Mouse (Mus musculus) common myeloid progenitor, adult 5-6 weeks (primary cell): ENCODE results near the gene Rtl8a. TPM values are rescaled to one million over a fixed set of nuclear protein-coding genes. Genes with fewer than 3 reads are reported as not detected.
"Not testable (repeated sequence)": the region's sequence is repeated elsewhere in the genome, so short reads cannot be mapped to it uniquely, and the experiment has no call there.

Source experiments
- ATAC-seq: replicated peaks from 2 replicates; pipeline ENCODE4 v1.8.0; 2016; ENCODE audit warnings: low read depth, mild to moderate bottlenecking, moderate TSS enrichment, inconsistent platforms; ENCODE audit not compliant: poor library complexity, severe bottlenecking
- total RNA-seq: library from RNA; stranded (forward); fragments of 200-1000, 187-1606 nt; gene quantifications from 2 replicates; pipeline ENCODE4 v1.2.3, GENCODE M21; 2017

Gene Rtl8a
- 4.4 TPM in 1 of 2 replicates, not detected in the other for total RNA-seq

DNA sequence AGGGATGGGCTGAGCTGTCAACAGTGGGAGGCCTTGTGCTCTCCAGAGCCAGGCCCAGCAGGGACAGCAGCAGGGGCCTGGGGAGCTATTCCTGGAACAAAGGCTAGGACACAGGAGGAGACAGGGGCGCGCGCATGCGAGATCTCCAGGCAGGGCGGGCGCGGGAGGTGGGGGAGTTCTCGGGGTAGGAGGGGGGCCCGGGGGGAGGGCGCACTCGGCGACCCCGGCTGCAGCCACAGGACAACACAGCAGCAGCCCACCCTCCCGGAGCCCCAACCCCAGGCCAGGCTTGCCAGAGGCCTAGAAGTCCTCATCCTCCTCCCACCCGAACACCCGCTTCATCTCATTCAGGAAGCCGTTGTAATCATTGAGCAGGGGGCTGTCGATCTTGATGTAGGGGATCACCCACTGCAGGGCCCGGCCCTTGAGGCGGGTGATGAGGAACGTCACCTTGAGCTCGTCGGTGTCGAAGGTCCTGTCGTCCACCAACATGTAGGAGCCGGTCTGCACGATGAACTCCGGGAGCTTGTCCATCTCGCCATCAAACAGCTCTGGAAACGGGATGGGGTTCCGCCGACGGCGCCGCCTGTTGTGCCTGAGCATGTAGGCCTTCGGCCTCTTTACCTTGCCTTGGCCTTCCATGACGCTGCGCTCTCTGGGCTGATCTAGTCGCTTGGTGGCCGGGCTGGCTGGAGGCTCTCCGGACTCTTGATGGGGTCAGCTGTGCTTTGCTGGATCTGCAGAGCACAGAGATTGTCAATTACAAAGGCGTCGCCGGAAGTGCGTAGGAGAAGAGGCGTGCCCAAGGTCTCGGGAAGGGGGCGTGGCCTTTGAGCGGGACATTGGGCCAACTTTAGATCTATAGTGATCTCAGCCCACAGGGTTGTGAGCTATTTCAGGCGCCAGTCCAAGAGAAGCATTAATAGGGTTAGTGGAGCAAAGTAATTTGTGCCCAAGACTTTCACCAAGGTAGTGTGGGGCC lies at the start of gene Rtl8a:
Gene Rtl8a (minus strand): TSS at position 703 of the 982 bp plus-strand sequence.
- peak; percentile 99 for ATAC-seq

DNA sequence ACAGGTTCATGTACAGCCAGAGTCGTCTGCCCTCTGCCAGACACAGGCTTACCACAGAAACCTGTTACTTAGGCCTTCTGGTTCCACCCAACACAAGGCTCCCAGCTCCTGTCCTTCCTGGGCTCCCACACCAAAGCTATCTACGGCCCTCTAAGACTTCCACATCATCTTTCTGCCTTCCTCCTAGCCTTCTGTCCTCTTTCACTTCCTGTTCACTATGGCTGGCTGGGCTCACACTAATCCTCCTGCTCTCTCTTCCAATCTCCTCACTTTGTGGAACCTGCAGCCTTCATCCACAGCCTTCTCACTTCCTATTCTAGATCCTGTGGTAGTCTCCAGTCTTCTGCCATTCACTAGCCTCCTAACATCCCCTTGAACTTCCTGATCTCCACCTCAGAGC lies 49.7 kb upstream of the Rtl8a start:
- 0 out of 2 replicates have a peak, but pooled peaks have one; percentile 42 for ATAC-seq

DNA sequence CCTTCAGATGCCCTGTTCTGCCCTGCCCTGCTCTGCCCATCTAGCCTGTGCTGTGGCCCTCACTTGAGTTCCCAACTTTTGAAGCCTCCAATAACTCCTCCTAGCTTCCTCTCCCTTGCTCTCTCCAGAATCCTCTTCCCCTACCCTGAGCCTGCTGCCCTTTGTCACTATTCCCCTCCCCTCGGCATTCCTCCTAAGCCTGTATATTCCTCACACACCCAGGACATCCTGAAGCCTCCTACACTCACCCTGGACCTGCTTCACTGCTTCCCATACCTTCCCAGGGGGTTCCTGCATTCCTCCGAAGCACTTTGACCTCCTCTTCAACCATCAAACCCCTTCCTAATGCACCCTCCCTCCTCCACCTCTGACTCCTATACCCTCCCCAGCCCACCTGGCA lies 48.6 kb upstream of the Rtl8a start:
- ATAC-seq = no peak

DNA sequence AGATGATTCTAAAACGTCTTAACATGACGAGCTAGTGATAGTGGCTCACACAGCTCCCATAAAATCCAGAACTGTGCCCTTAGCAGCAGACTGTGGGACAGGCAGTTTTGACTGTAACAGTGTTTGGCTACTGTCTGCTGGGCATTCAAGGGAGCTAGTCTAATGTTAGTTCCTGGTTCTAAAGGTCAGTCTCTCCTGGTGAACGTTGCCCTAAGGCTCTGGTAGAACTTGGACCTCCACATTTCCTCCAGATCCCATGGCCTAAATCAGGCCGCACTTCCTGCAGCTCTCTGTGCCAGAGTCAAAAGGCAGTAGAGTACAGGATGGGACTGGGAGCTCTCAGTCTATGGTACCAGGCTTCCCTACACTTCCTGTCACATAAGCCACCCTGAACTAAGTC lies 41.2 kb upstream of the Rtl8a start:
- ATAC-seq = not testable (repeated sequence)

DNA sequence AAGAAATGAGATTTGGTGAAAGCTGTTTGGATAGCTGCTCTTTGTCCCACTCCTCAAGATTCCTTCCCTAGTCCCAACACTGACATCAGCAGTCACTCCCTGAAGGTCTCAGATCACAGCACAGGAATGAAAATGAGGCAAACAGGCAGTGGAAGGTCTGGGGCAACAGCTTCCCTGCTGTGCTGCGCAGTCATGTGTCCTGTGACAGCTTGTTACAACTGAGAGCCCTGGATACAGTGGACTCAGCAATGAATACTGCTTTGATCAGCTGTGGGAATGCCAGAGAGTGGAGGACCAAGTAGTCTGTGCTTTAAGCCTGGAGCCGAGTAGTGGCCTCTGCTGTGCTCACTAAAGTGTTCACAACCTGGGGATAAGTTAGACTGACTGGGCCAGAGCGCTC lies 39.2 kb upstream of the Rtl8a start:
- not testable (repeated sequence) for ATAC-seq

DNA sequence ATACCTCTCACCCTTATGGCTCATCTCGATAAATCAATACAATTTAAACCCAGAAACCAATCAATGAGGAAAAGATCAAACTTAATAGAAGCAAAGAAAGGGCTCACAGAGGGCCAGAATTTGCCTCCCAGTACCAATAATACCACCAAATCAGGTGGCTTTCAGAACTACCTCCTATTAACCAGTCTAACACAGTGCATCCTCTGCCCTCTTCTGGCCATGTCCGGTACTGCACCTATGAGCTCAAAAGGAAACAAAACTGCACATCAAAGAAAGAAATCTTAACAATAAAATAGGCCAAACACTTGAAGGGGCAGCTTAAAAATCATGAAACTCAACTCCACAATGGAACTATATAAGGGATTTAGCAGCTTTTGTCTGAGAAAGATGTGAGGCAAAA lies 33.5 kb upstream of the Rtl8a start:
- peak; percentile 76 for ATAC-seq

DNA sequence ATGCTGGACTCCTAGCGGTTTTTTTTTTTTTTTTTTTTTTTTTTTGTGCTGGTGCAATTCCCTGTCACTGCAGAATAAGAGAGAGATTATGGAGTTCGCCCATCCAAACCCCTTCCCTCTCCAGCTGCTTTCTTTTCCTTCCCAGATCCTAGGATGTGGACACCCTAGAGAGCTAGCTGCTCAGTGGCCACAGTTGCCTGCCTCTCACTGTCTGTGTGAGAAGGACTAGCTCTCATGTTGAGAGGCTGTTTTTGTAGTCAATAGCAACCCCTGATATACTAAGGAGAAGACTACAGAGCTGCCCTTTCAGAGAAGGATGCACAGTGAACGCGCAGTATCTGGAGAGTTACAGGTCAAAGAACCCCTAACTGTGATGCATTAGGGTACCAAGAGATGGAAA lies 27.2 kb upstream of the Rtl8a start:
- 0 out of 2 replicates have a peak, but pooled peaks have one; percentile 2 for ATAC-seq

DNA sequence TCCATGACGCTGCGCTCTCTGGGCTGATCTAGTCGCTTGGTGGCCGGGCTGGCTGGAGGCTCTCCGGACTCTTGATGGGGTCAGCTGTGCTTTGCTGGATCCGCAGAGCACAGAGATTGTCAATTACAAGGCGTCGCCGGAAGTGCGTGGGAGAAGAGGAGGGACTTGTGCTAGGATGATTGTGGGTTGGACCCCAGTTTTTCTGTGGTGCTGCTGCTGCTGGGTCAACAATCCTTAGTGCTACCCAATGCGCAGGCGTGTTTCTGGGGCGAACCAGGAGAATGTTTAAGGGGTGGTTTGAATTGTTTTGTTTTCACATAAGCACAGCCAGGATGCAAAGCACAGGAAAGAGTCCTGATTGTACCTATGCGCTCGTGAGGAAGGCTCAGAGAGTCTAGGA lies 26.8 kb upstream of the Rtl8a start, which contains the start of gene Rtl8b:
Gene Rtl8b (minus strand): TSS at position 115 of the 400 bp plus-strand sequence.
- peak; percentile 98 for ATAC-seq

DNA sequence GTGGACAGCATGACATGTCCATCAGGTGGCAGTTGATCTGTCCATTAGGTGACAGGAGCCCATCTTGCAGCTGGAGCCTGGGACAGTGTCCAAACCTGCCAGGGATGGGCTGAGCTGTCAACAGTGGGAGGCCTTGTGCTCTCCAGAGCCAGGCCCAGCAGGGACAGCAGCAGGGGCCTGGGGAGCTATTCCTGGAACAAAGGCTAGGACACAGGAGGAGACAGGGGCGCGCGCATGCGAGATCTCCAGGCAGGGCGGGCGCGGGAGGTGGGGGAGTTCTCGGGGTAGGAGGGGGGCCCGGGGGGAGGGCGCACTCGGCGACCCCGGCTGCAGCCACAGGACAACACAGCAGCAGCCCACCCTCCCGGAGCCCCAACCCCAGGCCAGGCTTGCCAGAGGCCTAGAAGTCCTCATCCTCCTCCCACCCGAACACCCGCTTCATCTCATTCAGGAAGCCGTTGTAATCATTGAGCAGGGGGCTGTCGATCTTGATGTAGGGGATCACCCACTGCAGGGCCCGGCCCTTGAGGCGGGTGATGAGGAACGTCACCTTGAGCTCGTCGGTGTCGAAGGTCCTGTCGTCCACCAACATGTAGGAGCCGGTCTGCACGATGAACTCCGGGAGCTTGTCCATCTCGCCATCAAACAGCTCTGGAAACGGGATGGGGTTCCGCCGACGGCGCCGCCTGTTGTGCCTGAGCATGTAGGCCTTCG lies 26.2 kb upstream of the Rtl8a start:
- ATAC-seq = peak; percentile 50

DNA sequence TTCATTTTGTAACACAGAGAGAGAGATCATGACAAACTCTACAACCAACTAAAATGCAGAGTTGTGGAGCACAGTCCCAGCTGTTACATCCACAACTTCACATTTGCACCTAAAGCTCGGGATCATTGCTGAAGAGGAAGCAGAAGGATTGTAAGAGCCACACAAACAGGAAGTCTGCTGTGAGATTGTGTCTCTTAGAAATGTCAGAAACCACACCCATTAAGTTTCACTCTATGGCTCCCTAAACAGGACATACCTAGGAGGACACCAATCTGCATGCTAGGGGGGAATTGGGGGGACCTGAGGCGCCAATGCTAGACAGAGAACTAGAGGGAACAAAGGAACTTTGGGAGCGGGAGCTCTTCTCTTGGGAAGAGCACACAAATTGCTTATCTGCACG lies 9.4 kb upstream of the Rtl8a start:
- peak; percentile 69 for ATAC-seq

DNA sequence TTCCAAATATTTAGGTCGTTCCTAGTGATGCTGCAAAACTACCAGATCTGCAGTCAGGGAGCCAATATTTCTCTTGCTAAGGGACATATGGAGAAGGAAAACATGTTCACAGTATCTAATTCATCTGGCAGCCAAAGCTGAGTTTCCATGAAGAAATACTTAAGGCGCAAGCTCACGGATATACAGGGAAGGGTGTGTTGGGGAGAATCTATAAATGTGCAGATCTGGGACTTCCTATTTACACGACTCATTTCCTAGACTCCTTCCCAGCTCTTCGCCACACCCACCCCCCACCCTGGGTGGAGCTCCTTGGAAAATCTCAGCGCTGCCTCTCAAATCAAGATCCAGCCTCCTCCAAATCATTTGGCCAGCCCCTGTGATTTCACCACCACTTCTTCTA lies 2.4 kb upstream of the Rtl8a start:
- ATAC-seq = no peak

DNA sequence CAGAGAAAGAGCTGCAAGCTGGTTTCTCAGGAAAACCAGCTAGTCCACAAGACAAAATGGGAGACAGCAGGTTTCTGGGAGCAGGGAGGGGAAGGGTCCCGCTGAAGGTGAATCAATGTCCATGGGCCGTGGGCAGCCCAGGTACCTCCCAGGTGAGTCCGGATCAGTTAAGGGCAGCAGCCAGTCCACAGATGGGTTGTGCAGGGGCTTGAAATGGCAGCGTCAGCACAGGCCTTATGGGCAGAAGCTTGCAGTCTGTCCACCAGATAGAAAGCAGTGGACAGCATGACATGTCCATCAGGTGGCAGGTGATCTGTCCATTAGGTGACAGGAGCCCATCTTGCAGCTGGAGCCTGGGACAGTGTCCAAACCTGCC lies 890 bp downstream of the Rtl8a start:
- not testable (repeated sequence) for ATAC-seq

DNA sequence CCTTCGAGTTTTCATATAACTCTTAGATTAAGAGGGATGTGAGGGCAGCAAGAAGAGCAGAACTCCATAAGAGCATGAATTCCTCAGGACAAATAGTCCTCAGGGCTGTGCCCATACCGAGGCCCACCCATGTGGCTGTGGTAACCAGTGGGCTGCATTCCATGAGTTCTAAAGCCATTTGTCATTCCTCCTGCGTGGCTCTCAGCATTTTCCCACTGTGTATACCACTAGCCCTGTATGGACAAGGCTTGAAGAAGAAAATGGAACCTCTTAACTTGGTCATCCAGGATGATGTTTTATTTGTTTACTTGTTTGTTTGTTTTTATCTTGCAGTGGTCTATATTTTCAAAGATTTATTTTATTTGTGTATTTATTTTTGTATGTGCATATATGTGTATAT lies 5.4 kb downstream of the Rtl8a start:
- not testable (repeated sequence) for ATAC-seq

DNA sequence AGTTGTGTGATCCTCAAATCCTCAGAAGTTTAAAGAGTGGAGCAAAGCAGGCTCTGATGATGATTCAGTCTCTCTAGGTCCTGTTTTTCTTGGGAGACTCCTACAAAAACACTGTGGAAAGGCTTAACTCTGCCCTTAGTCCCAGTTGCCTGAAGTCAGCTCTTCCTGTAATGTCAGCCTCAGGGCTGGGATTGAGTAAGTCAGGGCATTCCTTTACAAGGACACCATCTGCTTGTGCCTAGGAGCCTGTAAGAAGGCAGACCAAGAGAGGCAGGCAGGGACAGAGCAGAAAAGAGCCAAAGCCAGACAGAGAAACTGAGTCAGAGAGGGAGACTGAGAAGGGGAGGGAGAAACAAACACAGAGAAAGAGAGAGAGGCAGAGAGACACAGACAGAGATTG lies 32.1 kb downstream of the Rtl8a start:
- ATAC-seq = not testable (repeated sequence)

DNA sequence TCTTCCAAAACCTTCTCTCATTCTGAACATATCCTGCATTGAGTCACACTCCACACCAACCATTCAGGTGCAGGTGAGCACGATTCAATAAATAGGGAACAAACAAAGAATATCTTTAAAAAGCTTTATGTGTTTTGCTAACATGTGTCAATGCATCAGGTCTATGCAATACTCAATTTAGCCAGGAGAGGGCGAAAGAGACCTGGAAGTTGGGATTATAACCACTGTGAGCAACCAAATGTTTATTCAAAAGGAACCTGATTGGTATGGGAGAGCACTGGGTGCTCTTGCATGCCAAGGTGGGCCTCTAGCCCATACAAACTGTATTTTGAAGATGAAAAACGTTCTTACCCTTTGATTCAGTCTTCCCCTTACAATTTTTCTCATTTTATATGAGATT lies 32.9 kb downstream of the Rtl8a start:
- ATAC-seq = peak; percentile 67

DNA sequence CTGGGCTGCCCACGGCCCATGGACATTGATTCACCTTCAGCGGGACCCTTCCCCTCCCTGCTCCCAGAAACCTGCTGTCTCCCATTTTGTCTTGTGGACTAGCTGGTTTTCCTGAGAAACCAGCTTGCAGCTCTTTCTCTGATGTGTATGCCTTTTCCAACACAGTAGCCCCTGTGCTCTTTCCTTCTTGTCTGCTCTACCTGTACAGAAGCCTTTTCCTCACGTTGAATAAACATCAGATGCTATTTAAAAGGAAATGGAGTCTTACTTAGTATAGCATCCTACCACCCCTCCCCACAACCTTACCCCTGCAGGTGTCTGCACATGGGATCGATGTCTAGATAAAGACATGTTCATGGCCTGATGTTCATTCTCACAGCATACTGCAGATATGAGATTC lies 34.6 kb downstream of the Rtl8a start, which contains the start of gene Gm14597:
Gene Gm14597 (minus strand): TSS at position 101 of the 400 bp plus-strand sequence.
- ATAC-seq = not testable (repeated sequence)

DNA sequence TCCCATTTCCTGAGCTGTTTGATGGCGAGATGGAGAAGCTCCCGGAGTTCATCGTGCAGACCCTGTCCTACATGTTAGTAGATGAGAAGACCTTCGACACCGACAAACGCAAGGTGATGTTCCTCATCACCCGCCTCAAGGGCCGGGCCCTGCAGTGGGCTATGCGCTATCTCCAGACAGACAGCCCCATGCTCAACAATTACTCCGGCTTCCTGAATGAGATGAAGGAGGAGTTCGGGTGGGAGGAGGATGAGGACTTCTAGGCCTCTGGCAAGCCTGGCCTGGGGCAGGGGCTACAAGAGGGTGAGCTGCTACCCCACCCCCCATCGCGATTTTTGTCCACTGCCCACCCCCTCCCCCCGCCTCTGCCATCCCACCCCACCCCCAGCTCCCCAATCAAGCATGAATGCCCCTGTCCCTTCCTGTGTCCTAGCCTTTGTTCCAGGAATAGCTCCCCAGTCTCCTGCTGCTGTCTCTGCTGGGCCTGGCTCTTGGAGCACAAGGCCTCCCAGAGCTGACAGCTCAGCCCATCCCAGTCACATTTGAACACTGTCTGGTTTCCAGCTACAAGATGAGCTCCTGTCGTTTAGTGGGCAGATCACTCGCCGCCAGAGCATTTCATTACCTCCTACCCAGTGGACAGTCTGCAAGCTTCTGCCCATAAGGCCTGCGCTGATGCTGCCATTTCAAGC lies 35.2 kb downstream of the Rtl8a start:
- peak; percentile 24 for ATAC-seq

DNA sequence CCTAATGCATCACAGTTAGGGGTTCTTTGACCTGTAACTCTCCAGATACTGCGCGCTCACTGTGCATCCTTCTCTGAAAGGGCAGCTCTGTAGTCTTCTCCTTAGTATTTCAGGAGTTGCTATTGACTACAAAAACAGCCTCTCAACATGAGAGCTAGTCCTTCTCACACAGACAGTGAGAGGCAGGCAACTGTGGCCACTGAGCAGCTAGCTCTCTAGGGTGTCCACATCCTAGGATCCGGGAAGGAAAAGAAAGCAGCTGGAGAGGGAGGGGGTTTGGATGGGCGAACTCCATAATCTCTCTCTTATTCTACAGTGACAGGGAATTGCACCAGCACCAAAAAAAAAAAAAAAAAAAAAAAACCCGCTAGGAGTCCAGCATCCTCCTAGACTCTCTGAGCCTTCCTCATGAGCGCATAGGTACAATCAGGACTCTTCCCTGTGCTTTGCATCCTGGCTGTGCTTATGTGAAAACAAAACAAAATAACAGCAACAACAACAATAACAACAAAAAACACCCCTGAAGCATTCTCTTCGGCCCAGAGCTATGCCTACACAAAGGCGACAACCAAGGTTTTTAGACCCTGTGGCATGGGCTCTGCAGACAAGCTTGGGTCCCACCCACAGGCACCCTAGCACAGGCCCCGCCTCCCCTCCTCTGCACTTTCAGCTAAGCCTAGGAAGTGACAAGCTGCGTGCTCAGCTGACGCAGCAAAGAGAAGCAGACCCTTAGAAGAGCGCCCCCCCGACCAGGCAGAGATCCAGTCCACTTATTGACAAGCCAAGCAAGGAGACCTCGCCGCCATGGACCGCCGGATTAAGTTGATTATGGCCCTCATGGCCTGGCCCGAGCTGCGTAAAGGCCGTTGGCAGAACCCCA lies 36.0 kb downstream of the Rtl8a start, which contains the start of gene Rtl8c:
Gene Rtl8c (plus strand): TSS at position 791 of the 880 bp plus-strand sequence.
- ATAC-seq = peak; percentile 99

DNA sequence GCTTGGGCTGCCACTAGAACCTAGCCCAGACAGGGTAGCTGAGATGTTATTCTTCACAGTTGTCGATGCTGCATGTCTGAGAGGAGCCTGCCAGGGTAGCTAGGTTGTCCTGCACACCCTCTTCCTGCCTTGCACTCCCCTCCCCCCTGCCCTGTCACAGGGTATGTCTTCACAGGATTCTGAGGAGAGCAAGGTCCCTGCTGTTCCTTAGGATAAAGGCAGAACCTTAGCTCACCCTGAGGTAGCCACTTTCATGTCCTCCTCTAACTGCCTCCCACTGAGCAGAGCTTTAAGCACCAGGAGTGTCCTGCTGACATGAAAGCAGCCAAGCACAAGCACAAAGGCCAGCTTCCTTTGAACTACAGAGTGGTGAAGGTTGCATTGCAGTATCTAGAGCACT lies 37.3 kb downstream of the Rtl8a start:
- not testable (repeated sequence) for ATAC-seq
